Mouse (Mus musculus): ENCODE measurements around the gene Slc4a1. TPM values are rescaled to one million over a fixed set of nuclear protein-coding genes. Genes with fewer than 3 reads are reported as not detected.

Gene Slc4a1
- total and polyA plus RNA-seq, 2 experiments from 2014 or later: 0.24 to 0.68 TPM

GRCm38 (mm10) chr11:102314321-102314720, 51.7 kb downstream of the Slc4a1 start:
- Histone ChIP-seq H3K9me3 (ENCODE audit: low read length) (no peaks in the 10 kb centered on the region), H3K4me1 (ENCODE audit: insufficient read depth) (peaks cover 9% of the 10 kb centered on the region; the same call in 1 of the 2 replicates), H3K4me2 (ENCODE audit: low read depth) (no peak overlapping the region), H3K9ac (no peak overlapping the region), H3K27me3 (ENCODE audit: insufficient read depth, low read length) (no peaks in the 10 kb centered on the region), H3K27ac (ENCODE audit: low read depth, low read length) (no peak overlapping the region), H3K4me3 (ENCODE audit: low read depth, low read length) (no peak overlapping the region), H3K36me3 (ENCODE audit: insufficient read depth) (peaks cover 48% of the 10 kb centered on the region)
- WGBS: 90% methylated on average over 12 of the region's 12 CpGs
- ATAC-seq: no peak
- DNase-seq: no peak
- TF ChIP-seq CTCF (IDR thresholded peaks at IDR 0.05; ENCODE audit: low read depth): no peak

GRCm38 (mm10) chr11:102312586-102312985, 53.4 kb downstream of the Slc4a1 start:
- DNase-seq (no peak), ATAC-seq (no peak)
- H3K36me3 ChIP-seq (ENCODE audit: insufficient read depth): peaks cover 54% of the 10 kb centered on the region
- H3K27ac ChIP-seq (ENCODE audit: low read depth, low read length): no peak overlapping the region
- H3K9me3 ChIP-seq (ENCODE audit: low read length): no peaks in the 10 kb centered on the region
- H3K4me3 ChIP-seq (ENCODE audit: low read depth, low read length): no peak overlapping the region
- no peak overlapping the region for H3K4me2 ChIP-seq (ENCODE audit: low read depth)
- WGBS: 89% methylated on average over 6 of the region's 6 CpGs
- H3K4me1 ChIP-seq (ENCODE audit: insufficient read depth): peaks cover 9% of the 10 kb centered on the region; the same call in 1 of the 2 replicates
- no peak overlapping the region for H3K9ac ChIP-seq
- no peaks in the 10 kb centered on the region for H3K27me3 ChIP-seq (ENCODE audit: insufficient read depth, low read length)
- no peak for TF ChIP-seq CTCF (IDR thresholded peaks at IDR 0.05; ENCODE audit: low read depth)

- Histone ChIP-seq H3K9ac (no peak overlapping the region), H3K27me3 (ENCODE audit: insufficient read depth, low read length) (no peaks in the 10 kb centered on the region), H3K4me1 (ENCODE audit: insufficient read depth) (peaks cover 9% of the 10 kb centered on the region; the same call in 1 of the 2 replicates), H3K9me3 (ENCODE audit: low read length) (no peaks in the 10 kb centered on the region), H3K4me3 (ENCODE audit: low read depth, low read length) (no peak overlapping the region), H3K4me2 (ENCODE audit: low read depth) (no peak overlapping the region), H3K36me3 (ENCODE audit: insufficient read depth) (peaks cover 60% of the 10 kb centered on the region), H3K27ac (ENCODE audit: low read depth, low read length) (no peak overlapping the region)
- 84% methylated on average over 4 of the region's 4 CpGs for WGBS
- ATAC-seq (no peak), DNase-seq (no peak)
- TF ChIP-seq CTCF (IDR thresholded peaks at IDR 0.05; ENCODE audit: low read depth): no peak
Observed at GRCm38 (mm10) chr11:102311966-102312365, 54.0 kb downstream of the Slc4a1 start.

- 46% methylated on average over 38 of the region's 38 CpGs for WGBS
- no peak for TF ChIP-seq CTCF (IDR thresholded peaks at IDR 0.05; ENCODE audit: low read depth)
- no peak for ATAC-seq
- Histone ChIP-seq H3K9ac (no peak overlapping the region), H3K4me1 (ENCODE audit: insufficient read depth) (peaks cover 6% of the 10 kb centered on the region; the same call in 1 of the 2 replicates), H3K27ac (ENCODE audit: low read depth, low read length) (no peak overlapping the region), H3K4me2 (ENCODE audit: low read depth) (no peak overlapping the region), H3K27me3 (ENCODE audit: insufficient read depth, low read length) (no peaks in the 10 kb centered on the region), H3K9me3 (ENCODE audit: low read length) (no peaks in the 10 kb centered on the region), H3K36me3 (ENCODE audit: insufficient read depth) (peaks cover 69% of the 10 kb centered on the region), H3K4me3 (ENCODE audit: low read depth, low read length) (no peak overlapping the region)
- DNase-seq: no peak
Observed at GRCm38 (mm10) chr11:102310768-102311695, 55.0 kb downstream of the Slc4a1 start.

- peaks cover 65% of the 10 kb centered on the region for H3K36me3 ChIP-seq (ENCODE audit: insufficient read depth)
- no peak for TF ChIP-seq CTCF (IDR thresholded peaks at IDR 0.05; ENCODE audit: low read depth)
- H3K4me2 ChIP-seq (ENCODE audit: low read depth): no peak overlapping the region
- no peaks in the 10 kb centered on the region for H3K4me1 ChIP-seq (ENCODE audit: insufficient read depth)
- DNase-seq: no peak
- no peak overlapping the region for H3K4me3 ChIP-seq (ENCODE audit: low read depth, low read length)
- H3K27ac ChIP-seq (ENCODE audit: low read depth, low read length): no peak overlapping the region
- H3K27me3 ChIP-seq (ENCODE audit: insufficient read depth, low read length): no peaks in the 10 kb centered on the region
- 88% methylated on average over 22 of the region's 22 CpGs for WGBS
- H3K9me3 ChIP-seq (ENCODE audit: low read length): no peaks in the 10 kb centered on the region
- no peak for ATAC-seq
- H3K9ac ChIP-seq: no peak overlapping the region
Observed at GRCm38 (mm10) chr11:102309821-102310617, 56.0 kb downstream of the Slc4a1 start.

GRCm38 (mm10) chr11:102308979-102309378, 57.0 kb downstream of the Slc4a1 start:
- Histone ChIP-seq H3K4me2 (ENCODE audit: low read depth) (peak overlapping the region; percentile 50), H3K9ac (peak overlapping the region; percentile 22), H3K27ac (ENCODE audit: low read depth, low read length) (0 out of 2 replicates have a peak overlapping the region, but pooled peaks have one; percentile 40), H3K27me3 (ENCODE audit: insufficient read depth, low read length) (no peaks in the 10 kb centered on the region), H3K36me3 (ENCODE audit: insufficient read depth) (peaks cover 55% of the 10 kb centered on the region), H3K9me3 (ENCODE audit: low read length) (no peaks in the 10 kb centered on the region), H3K4me3 (ENCODE audit: low read depth, low read length) (peak overlapping the region; percentile 12; the same call in 1 of the 2 replicates), H3K4me1 (ENCODE audit: insufficient read depth) (no peaks in the 10 kb centered on the region)
- ATAC-seq (peak; percentile 96), DNase-seq (peak; percentile 97)
- under 1% methylated on average over 26 of the region's 27 CpGs for WGBS
- peak; percentile 97 for TF ChIP-seq CTCF (IDR thresholded peaks at IDR 0.05; ENCODE audit: low read depth)

All from forebrain, postnatal 0 days (tissue).